Mouse (Mus musculus) thymus, adult 2 months (tissue): Measurements from ENCODE around the gene Cxcl14.

ENCODE experiments used
- CTCF ChIP-seq: fragments of 200-500 bp; IDR thresholded peaks from 2 replicates; pipeline ENCODE4 v1.5.1; 2012; ENCODE audit warnings: mild to moderate bottlenecking, control low read depth, low read length, moderate library complexity, borderline replicate concordance; ENCODE audit not compliant: control insufficient read depth, poor library complexity, insufficient read depth; ENCODE audit errors: extremely low read depth
- POLR2A ChIP-seq: fragments of 200-500 bp; IDR thresholded peaks from 2 replicates; pipeline ENCODE4 v1.6.1; 2012; ENCODE audit warnings: mild to moderate bottlenecking, low read length, control low read depth, moderate library complexity; ENCODE audit not compliant: control insufficient read depth, poor library complexity, insufficient read depth; ENCODE audit errors: extremely low read depth

DNA sequence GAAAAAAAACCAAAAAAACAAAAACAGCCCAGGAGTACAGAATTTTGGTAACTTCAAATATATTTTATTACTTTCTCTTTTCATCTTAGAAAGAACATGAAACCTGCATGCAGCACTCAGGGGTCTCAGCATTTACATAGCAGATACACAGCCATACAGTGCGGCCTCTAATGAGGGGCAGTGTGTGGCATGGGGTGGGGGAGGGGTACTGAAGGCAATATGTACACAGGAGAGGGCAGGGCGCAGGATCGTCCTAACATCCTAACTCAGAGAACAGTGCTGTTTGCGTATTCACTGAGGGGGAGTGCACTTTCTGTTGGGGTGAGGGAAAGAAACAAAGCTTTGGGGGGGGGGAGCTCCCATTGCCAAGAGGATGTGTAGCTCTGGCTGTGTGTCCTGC, 7.8 kb downstream of the Cxcl14 start:
- TF ChIP-seq CTCF (no peak), POLR2A (no peak)
